Mouse (Mus musculus): ENCODE results near the gene Cfap20.

Gene Cfap20

GRCm38 (mm10) chr8:95434686-95435439 is at the start of gene Cfap20:
Cfap20 (minus strand) TSS chr8:95434869.
- peak; percentile 100 for DNase-seq (ENCODE audit: low read depth, low spot score)

GRCm38 (mm10) chr8:95470008-95470407 is 35.3 kb upstream of the Cfap20 start:
- no peak for DNase-seq (ENCODE audit: low read depth, low spot score)

GRCm38 (mm10) chr8:95468995-95469394 is 34.3 kb upstream of the Cfap20 start:
- DNase-seq (ENCODE audit: low read depth, low spot score), result no peak

DNA sequence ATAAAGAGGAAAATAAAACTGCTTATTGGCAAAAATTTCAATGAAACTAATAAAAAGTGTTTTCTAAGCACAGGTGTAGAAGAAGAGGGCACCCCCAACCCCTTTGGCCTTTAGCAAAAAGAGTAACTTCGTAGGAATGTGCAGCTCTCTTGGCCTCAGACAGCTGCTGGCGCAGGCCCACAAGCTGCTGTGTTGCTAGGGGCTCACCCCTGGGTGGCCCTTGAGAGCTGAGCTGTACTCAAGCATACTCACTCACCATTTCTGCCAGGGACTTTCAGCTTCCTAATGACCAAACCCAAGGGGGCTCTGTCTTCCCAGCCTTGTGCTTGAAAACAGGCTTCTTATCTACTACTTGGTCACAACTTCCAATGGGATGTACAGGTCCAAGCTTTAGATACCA is 31.9 kb upstream of the Cfap20 start:
- no peak for DNase-seq (ENCODE audit: low read depth, low spot score)

DNA sequence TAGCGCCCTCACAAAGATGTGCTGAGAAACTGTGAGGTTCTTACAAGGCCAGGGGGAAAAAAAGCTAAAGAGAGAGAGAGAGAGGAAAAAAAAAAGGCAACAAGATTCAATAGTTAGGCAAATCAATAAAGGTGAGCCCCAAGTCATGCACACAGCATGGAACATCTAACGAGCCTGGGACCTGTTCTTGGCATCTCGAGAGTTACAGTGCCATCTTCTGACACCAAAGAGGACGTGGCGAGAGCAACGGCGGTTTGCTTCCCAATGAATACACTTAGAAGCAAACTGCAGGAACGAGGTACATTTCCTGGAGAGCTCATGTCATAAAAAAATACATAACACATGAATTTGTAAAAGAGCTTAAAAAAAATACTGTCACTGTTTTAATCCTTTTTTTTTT is 17.8 kb upstream of the Cfap20 start:
- DNase-seq (ENCODE audit: low read depth, low spot score), result no peak

DNA sequence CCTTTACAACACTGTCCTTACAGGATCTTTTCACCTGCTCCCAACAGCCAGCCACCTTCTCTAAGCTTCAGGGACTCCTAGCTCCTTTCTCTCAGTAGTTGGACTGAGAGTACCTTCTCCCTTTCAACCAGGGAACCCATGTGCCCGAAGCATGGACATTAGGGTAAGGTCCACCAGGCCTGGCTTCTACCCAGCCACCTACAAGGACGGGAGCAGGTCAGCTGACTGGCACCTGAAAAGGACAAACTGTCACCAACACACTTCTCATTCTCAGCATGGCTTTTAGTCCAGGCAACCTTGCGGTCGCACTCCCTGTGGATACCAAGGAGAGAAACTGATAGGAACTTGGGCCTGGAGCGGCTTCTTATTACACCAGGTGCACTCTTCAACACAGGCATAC is 15.6 kb upstream of the Cfap20 start:
- DNase-seq (ENCODE audit: low read depth, low spot score), result no peak

DNA sequence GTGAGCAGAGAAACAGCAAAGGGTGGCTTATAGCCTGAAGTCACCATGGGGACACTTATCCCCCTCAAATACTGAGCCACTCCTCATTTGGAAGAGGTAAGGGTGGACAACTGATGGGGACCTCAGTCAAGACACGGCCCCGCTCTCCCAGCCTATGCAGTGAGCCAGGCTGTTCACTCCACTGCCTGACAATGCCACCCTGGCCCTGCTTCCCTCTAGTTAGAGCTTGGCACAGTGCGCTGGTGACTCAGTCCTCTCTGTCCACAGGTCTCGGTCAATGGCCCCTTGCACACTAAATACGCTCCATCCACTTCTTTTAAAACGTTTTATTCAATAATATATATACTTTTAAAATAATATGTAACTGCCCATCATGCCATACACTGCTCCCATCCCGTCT is 13.0 kb upstream of the Cfap20 start:
- DNase-seq (ENCODE audit: low read depth, low spot score), result no peak

GRCm38 (mm10) chr8:95445042-95445441 is 10.4 kb upstream of the Cfap20 start:
- no peak for DNase-seq (ENCODE audit: low read depth, low spot score)

DNA sequence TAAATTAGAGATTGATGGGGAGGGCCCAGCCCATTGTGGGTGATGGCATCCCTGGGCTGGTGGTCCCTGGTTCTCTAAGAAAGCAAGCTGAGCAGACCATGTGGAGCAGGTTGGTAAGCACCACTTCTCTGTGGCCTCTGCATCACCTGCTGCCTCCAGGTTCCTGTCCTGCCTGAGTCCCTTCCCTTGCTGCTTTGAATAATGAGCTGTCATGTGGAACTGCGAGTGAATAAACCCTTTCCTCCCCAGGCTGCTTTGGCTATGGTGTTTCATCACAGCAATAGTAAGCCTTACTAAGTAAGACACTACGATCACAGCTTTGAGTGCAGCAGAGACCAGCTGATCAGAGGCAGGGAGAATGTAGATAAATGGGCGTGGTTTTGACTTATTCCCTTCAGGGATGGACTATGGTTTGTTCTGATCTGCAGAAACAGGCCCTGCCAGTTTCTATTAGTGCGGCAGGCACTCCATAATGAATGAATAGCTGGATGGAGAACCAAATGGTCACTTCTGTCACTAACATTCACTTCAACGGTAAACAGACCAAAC is 6.9 kb upstream of the Cfap20 start:
- no peak for DNase-seq (ENCODE audit: low read depth, low spot score)

GRCm38 (mm10) chr8:95440168-95440709 is 5.6 kb upstream of the Cfap20 start:
- no peak for DNase-seq (ENCODE audit: low read depth, low spot score)

- DNase-seq (ENCODE audit: low read depth, low spot score), result no peak
These were observed 4.8 kb upstream of the Cfap20 start for GRCm38 (mm10) chr8:95439421-95439820.

DNA sequence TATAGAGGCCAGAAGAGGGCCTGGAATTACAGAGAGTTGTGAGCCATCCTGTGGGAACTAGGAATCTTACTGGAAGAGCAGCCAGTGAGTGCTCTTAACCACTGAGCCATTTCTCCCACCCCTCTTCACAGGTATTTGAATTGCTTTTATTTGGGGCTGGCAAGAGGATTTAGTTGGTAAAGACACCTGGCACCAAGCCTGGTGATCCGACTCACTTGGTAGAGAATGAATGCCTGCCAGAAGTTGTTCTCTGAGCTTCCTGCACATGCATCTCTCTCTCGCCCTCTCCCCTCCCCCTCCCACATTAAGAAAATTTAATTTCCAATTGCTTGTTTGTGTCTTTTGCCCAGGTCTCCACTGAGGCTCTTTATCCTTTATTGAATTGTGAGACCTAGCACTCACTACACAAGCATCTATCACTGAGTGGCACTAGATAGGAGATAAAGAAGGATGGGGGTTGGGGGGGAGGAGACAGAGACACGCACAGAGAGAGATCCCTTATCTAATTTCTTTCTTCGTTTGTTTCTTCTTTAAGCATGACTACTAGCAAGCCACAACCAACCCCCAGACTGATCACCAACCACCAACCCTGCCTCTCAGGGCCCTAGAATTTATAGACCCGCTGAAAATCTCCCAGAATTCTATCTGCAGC is 2.8 kb upstream of the Cfap20 start:
- DNase-seq (ENCODE audit: low read depth, low spot score), result peak; percentile 7

DNA sequence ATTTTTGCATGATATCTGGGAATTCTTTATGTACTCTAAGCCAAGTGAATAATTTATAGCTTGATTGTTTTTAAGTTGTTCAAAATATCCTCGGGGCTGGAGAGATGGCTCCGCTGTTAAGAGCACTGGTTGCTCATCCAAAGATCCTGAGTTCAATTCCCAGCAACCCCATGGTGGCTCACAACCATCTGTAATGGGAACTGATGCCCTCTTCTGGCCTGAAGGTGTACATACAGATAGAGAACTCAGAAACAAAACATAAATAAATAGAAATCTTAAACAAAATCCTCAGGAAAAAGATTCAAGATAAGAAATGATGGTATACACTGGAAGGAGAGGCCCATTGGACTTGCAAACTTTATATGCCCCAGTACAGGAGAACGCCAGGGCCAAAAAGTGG is 1.3 kb upstream of the Cfap20 start:
- DNase-seq (ENCODE audit: low read depth, low spot score), result no peak

- no peak for DNase-seq (ENCODE audit: low read depth, low spot score)
These were observed 802 bp upstream of the Cfap20 start for GRCm38 (mm10) chr8:95435471-95435870.

GRCm38 (mm10) chr8:95434233-95434632 is 436 bp downstream of the Cfap20 start:
- no peak for DNase-seq (ENCODE audit: low read depth, low spot score)

DNA sequence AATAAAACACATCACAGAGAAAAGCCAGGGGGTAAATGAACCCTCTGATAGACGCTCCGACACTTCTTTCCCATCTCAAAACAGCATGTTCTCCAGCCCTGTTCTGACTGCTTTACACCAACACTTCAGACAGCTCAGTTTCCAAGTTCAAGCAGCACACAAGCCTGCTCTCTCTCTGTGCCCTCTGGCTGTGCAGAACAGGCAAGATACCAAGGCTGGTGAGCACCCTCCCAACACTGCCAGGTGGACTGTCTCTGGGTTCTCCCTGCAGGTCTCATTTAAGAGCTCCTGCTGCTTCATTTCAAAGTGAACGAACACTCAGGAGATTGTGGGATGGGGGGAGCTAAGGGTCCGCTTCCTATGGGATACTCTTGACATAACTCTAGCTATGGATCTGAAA is 1.5 kb downstream of the Cfap20 start:
- DNase-seq (ENCODE audit: low read depth, low spot score), result peak; percentile 6

- DNase-seq (ENCODE audit: low read depth, low spot score), result no peak
These were observed 2.2 kb downstream of the Cfap20 start for GRCm38 (mm10) chr8:95432471-95432870.

DNA sequence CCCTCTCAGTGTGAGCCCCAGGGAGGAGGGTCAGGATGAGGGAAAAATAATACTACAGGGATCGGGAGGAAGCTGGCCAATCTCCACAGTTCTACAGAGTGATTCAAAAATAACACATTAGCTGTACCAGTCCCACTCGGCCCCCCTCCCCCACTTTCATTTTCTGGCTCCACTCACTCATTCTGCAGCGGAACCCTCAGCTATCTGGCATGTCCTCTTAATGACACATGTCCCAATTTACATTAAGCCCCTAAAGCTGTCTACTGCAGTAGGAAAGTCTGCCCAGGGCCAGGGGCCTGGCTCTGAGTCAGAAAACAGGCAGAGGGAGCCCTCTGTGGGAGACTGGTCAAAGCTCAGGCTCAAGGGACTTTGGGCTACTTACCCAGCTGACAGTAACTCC is 4.7 kb downstream of the Cfap20 start:
- no peak for DNase-seq (ENCODE audit: low read depth, low spot score)

- peak; percentile 77 for DNase-seq (ENCODE audit: low read depth, low spot score)
These were observed 6.8 kb downstream of the Cfap20 start for GRCm38 (mm10) chr8:95427594-95428535.

GRCm38 (mm10) chr8:95426781-95427281 is 7.8 kb downstream of the Cfap20 start:
- no peak for DNase-seq (ENCODE audit: low read depth, low spot score)

DNA sequence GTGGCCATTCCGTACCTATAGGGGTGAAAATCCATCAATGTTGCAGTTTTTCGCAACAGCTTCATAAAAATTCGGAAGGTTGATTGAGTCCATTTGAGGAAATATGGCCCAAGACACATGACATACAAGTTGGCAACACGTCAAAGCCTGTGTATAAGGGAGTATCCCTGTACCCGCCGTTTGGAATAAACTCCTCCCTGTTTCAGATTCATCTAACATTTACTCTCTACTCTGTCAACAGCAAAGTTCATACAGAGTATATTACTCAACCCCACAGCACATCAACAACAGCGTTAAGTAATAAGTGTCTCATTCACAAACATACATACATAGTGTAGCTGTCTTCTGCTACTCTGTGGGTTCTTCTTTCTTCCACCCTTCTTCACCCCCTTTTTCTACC is 10.0 kb downstream of the Cfap20 start:
- no peak for DNase-seq (ENCODE audit: low read depth, low spot score)

Data from CD4-positive helper T cell, adult 2 months (primary cell).